Mouse (Mus musculus) forebrain, embryonic 11.5 days (tissue): ENCODE results near the gene Rfx4. TPM values are rescaled to one million over a fixed set of nuclear protein-coding genes. Genes with fewer than 3 reads are reported as not detected.

Source experiments
- ATAC-seq: fragments of 200-750 bp; cut with Nextera tagmentation; replicated peaks from 2 replicates; pipeline ENCODE4 v1.8.0; 2017; ENCODE audit warnings: moderate TSS enrichment; ENCODE audit not compliant: low FRiP score
- DNase-seq: peaks from one replicate; pipeline ENCODE4 v3.0.0-alpha.2; 2017; ENCODE audit warnings: low spot score
- H3K27ac ChIP-seq: fragments of 300-500 bp; sonication (generic); 2 replicates; pipeline ENCODE4 v1.5.1; 2014; ENCODE audit warnings: low read depth, low read length
- H3K27me3 ChIP-seq: fragments of 300-500 bp; sonication (generic); 2 replicates; pipeline ENCODE4 v1.6.1; 2014; ENCODE audit warnings: mild to moderate bottlenecking, low read length, mixed read lengths; ENCODE audit not compliant: control insufficient read depth, insufficient read depth
- H3K36me3 ChIP-seq: fragments of 300-500 bp; sonication (generic); 2 replicates; pipeline ENCODE4 v1.6.1; 2014; ENCODE audit warnings: mild to moderate bottlenecking, low read length, moderate library complexity, mixed read lengths; ENCODE audit not compliant: control insufficient read depth, insufficient read depth
- H3K4me1 ChIP-seq: fragments of 300-500 bp; sonication (generic); replicated peaks from 2 replicates; pipeline ENCODE4 v1.6.1; 2014; ENCODE audit warnings: low read length, mixed read lengths; ENCODE audit not compliant: control insufficient read depth, insufficient read depth
- H3K4me2 ChIP-seq: fragments of 300-500 bp; sonication (generic); 2 replicates; pipeline ENCODE4 v1.6.1; 2014; ENCODE audit warnings: low read depth, mild to moderate bottlenecking, low read length, moderate library complexity, mixed read lengths; ENCODE audit not compliant: severe bottlenecking
- H3K4me3 ChIP-seq: fragments of 300-500 bp; sonication (generic); 2 replicates; pipeline ENCODE4 v1.5.1; 2014; ENCODE audit warnings: low read depth, low read length
- H3K9ac ChIP-seq: fragments of 300-500 bp; sonication (generic); 2 replicates; pipeline ENCODE4 v1.6.1; 2014; ENCODE audit warnings: low read length
- H3K9me3 ChIP-seq: fragments of 300-500 bp; sonication (generic); 2 replicates; pipeline ENCODE4 v1.6.1; 2016; ENCODE audit warnings: low read length, mixed read lengths; ENCODE audit not compliant: control insufficient read depth
- WGBS: fragments of 180-500 bp; shearing (Covaris S2); extraction: QIAGEN DNeasy Blood & Tissue Kit; methylation state at CpG from one replicate; pipeline ENCODE4 v1.1.7; 2014; 5-methylcytosine and 5-hydroxymethylcytosine counted together
- polyA plus RNA-seq: library from polyadenylated mRNA; unstranded; fragments of >200 nt; fragmentation: Nextera tagmentation; extraction: Ambion mirVana; gene quantifications from 2 replicates; pipeline ENCODE4 v1.2.1, GENCODE M21; 2014

Gene Rfx4
- polyA plus RNA-seq, 1 experiment from 2014 or later = 36.0 TPM

- H3K27me3 ChIP-seq = no peaks in the 10 kb centered on the region
- DNase-seq (no peak), ATAC-seq (no peak)
- no peak overlapping the region for H3K4me3 ChIP-seq
- H3K4me1 ChIP-seq = no peaks in the 10 kb centered on the region
- 86% methylated on average over 8 of the region's 8 CpGs for WGBS
- H3K36me3 ChIP-seq = no peaks in the 10 kb centered on the region
- no peak overlapping the region for H3K9ac ChIP-seq
- H3K9me3 ChIP-seq = no peaks in the 10 kb centered on the region
- no peak overlapping the region for H3K4me2 ChIP-seq
- H3K27ac ChIP-seq = no peak overlapping the region
Observed at GRCm38 (mm10) chr10:84948970-84949683, 193.3 kb downstream of the Rfx4 start.

DNA sequence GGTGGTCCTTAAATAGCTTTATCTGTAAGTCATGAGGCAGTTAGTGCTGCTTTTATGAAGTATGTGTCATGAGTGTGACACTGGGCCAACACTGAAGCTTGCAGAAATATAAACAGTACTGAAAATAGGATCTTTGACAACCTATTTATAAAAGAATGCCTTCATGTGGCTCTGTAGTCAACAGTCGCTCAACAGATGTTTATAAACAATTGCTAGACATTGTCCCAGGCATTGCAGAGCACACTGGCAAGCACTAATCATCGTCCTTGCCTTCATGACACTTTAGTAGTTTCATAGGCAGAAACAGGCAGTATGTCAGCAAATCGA is 193.8 kb downstream of the Rfx4 start:
- Histone ChIP-seq H3K36me3 (no peaks in the 10 kb centered on the region), H3K4me2 (no peak overlapping the region), H3K9ac (no peak overlapping the region), H3K9me3 (no peaks in the 10 kb centered on the region), H3K27me3 (no peaks in the 10 kb centered on the region), H3K4me3 (no peak overlapping the region), H3K27ac (no peak overlapping the region), H3K4me1 (no peaks in the 10 kb centered on the region)
- DNase-seq (no peak), ATAC-seq (no peak)
- 90% methylated on average over 3 of the region's 3 CpGs for WGBS

- Histone ChIP-seq H3K36me3 (no peaks in the 10 kb centered on the region), H3K27me3 (no peaks in the 10 kb centered on the region), H3K4me2 (no peak overlapping the region), H3K4me3 (no peak overlapping the region), H3K9me3 (no peaks in the 10 kb centered on the region), H3K27ac (no peak overlapping the region), H3K4me1 (no peaks in the 10 kb centered on the region), H3K9ac (no peak overlapping the region)
- no peak for DNase-seq
- no peak for ATAC-seq
- WGBS = 76% methylated on average over 4 of the region's 4 CpGs
Observed at GRCm38 (mm10) chr10:84950384-84950783, 194.5 kb downstream of the Rfx4 start.

DNA sequence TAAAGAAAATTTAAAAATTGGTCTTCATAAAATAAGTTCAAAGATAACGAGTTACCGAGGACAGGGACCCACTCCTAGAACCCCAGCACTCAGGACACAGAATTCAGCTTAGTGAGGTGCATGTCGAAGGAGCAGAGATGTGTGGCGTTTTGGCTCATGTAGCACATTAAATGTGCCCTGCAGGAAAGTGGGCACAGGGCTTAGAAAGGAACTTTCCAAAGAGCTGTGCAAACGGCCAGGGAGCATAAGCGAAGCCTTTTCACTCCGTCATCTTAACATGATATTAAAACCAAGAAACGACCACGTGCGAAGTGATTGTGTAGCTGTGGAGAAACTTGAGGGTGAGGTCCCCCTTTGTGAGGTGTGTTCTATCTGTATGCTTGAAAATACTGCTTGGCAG is 198.4 kb downstream of the Rfx4 start:
- H3K4me2 ChIP-seq = no peak overlapping the region
- no peak for DNase-seq
- H3K27ac ChIP-seq = no peak overlapping the region
- H3K36me3 ChIP-seq = no peaks in the 10 kb centered on the region
- H3K27me3 ChIP-seq = no peaks in the 10 kb centered on the region
- 94% methylated on average over 10 of the region's 10 CpGs for WGBS
- H3K4me3 ChIP-seq = no peak overlapping the region
- ATAC-seq = no peak
- no peaks in the 10 kb centered on the region for H3K4me1 ChIP-seq
- no peak overlapping the region for H3K9ac ChIP-seq
- H3K9me3 ChIP-seq = no peaks in the 10 kb centered on the region

Other genes with a start within 250 kb of the Rfx4 start
- gene Ckap4, start 222.0 kb upstream of the Rfx4 start, polyA plus RNA-seq = 68.0 and 77.4 TPM in 2 replicates
- 4.9 and 5.1 TPM in 2 replicates for gene Tcp11l2, start 179.4 kb upstream of the Rfx4 start, polyA plus RNA-seq
- 16.9 TPM in 2 replicates for gene Polr3b, start 133.8 kb upstream of the Rfx4 start, polyA plus RNA-seq
- gene Ric8b, start 161.6 kb downstream of the Rfx4 start, polyA plus RNA-seq = 22.4 and 27.4 TPM in 2 replicates